Mouse (Mus musculus): ENCODE data around the gene Gm16427. TPM values are rescaled to one million over a fixed set of nuclear protein-coding genes. Genes with fewer than 3 reads are reported as not detected.
"Not testable (repeated sequence)": the region's sequence is repeated elsewhere in the genome, so short reads cannot be mapped to it uniquely, and the experiment has no call there.

Gm16427 gene
- total RNA-seq (2012; rRNA removed) = not detected in 2 replicates
- not detected in 2 replicates for total RNA-seq (2014; rRNA removed)
- not detected in 2 replicates for polyA plus RNA-seq (2012; ENCODE audit: insufficient read length, low read depth)

- H3K79me2 ChIP-seq (replicated peaks; ENCODE audit: control insufficient read depth, extremely low read depth, insufficient read depth, poor library complexity, severe bottlenecking); H3K27me3 ChIP-seq (replicated peaks); H3K27ac ChIP-seq (ENCODE audit: insufficient read depth, low read depth); H3K9ac ChIP-seq (ENCODE audit: insufficient read depth, low read depth); H3K4me2 ChIP-seq (ENCODE audit: insufficient read depth, low read depth, poor library complexity, severe bottlenecking); in situ Hi-C loops (cut with MboI; ENCODE audit: low pct_ligation_motif_present, low pct_unique_long_range_greater_than_20kb, low sequenced_read_pairs); H3K9me3 ChIP-seq (replicated peaks; ENCODE audit: low read length); DNase-seq (ENCODE audit: extremely low read depth); H3K4me1 ChIP-seq (ENCODE audit: control insufficient read depth in 1 of 2, insufficient read depth in 2 of 2); H3K4me3 ChIP-seq (replicated peaks in 1 of 3; ENCODE audit: low read depth in 2 of 3, low read length in 2 of 3, poor library complexity in 1 of 3); dilution Hi-C loops (cut with MboI; ENCODE audit: extremely low pct_ligation_motif_present, extremely low pct_unique_long_range_greater_than_20kb, low sequenced_read_pairs); H3K36me3 ChIP-seq (replicated peaks in 1 of 2; ENCODE audit: control insufficient read depth in 1 of 2, insufficient read depth in 1 of 2, low read length in 1 of 2): not testable (repeated sequence)
These were observed at the start of gene Gm16427 for GRCm38 (mm10) chr5:93540100-93540499. Gene Gm16427, minus strand, starts transcription at chr5:93540200.

Other genes starting within 250 kb of the Gm16427 start
- not detected in 2 replicates for gene C87414, start 131.4 kb upstream of the Gm16427 start, total RNA-seq (2012; rRNA removed)
- not detected in 2 replicates for gene C87414, start 131.4 kb upstream of the Gm16427 start, total RNA-seq (2014; rRNA removed)
- not detected in 2 replicates for gene C87414, start 131.4 kb upstream of the Gm16427 start, polyA plus RNA-seq (2012; ENCODE audit: insufficient read length, low read depth)

Measured in CH12.LX (cell line).